In genomic region chr1:120603656-120604051, GRCm38 (mm10) we compare ENCODE assay signal across 11 mouse cellular contexts. TPM values are rescaled to one million over a fixed set of nuclear protein-coding genes. Genes with fewer than 3 reads are reported as not detected.
DNase-seq lines count a peak whose midpoint lies in the region; ATAC-seq and TF ChIP-seq lines count a peak whose summit lies in the region.
"Had no signal": no experiment of that assay in that cellular context is flagged by ENCODE, and none has a peak within 500 bp of the region (broad histone marks: within the 10 kb centered on the region; RNA-seq: fewer than 3 reads in every experiment).

No protein-coding gene starts in this region.

- peak overlapping the region; percentile 75 for H3K4me2 ChIP-seq in heart, postnatal 0 days (ENCODE audit: low read depth, low read length)
- H3K4me2 ChIP-seq in hindbrain, embryonic 12.5 days (replicated peaks): peak overlapping the region; percentile 63
- H3K4me2 ChIP-seq in midbrain, embryonic 15.5 days: peak overlapping the region; percentile 67

- intact Hi-C loops in heart, postnatal 14 days (cut with DNase I): no loop called here
- intact Hi-C loops in left cerebral cortex, postnatal 14 days (cut with DNase I): no loop called here

- no peak overlapping the region for H3K27ac ChIP-seq in heart, postnatal 0 days (ENCODE audit: low read depth)
- H3K27ac ChIP-seq in hindbrain, embryonic 12.5 days: peak overlapping the region; percentile 88
- H3K27ac ChIP-seq in midbrain, embryonic 15.5 days: peak overlapping the region; percentile 86

- no peak for TF ChIP-seq EP300 in heart, postnatal 0 days (IDR thresholded peaks at IDR 0.05; ENCODE audit: low read depth)

- H3K4me1 ChIP-seq in heart, postnatal 0 days (ENCODE audit: control insufficient read depth, insufficient read depth): peaks cover 13% of the 10 kb centered on the region; the same call in 1 of the 2 replicates
- H3K4me1 ChIP-seq in hindbrain, embryonic 12.5 days: peaks cover 17% of the 10 kb centered on the region
- peaks cover 31% of the 10 kb centered on the region for H3K4me1 ChIP-seq in midbrain, embryonic 15.5 days

- H3K36me3 ChIP-seq in heart, postnatal 0 days (replicated peaks; ENCODE audit: control insufficient read depth, insufficient read depth, low read length): no peaks in the 10 kb centered on the region
- no peaks in the 10 kb centered on the region for H3K36me3 ChIP-seq in hindbrain, embryonic 12.5 days
- no peaks in the 10 kb centered on the region for H3K36me3 ChIP-seq in midbrain, embryonic 15.5 days (replicated peaks)

- peak overlapping the region; percentile 51 for H3K4me3 ChIP-seq in heart, postnatal 0 days (ENCODE audit: low read depth, low read length)
- H3K4me3 ChIP-seq in hindbrain, embryonic 12.5 days: peak overlapping the region; percentile 49
- peak overlapping the region; percentile 49 for H3K4me3 ChIP-seq in midbrain, embryonic 15.5 days

- WGBS in heart, postnatal 0 days: 4% methylated on average over 35 of the region's 35 CpGs
- under 1% methylated on average over 35 of the region's 35 CpGs for WGBS in hindbrain, embryonic 12.5 days
- WGBS in midbrain, embryonic 15.5 days: under 1% methylated on average over 35 of the region's 35 CpGs

- H3K9me3 ChIP-seq in heart, postnatal 0 days (replicated peaks; ENCODE audit: control insufficient read depth, low read length): no peaks in the 10 kb centered on the region
- no peaks in the 10 kb centered on the region for H3K9me3 ChIP-seq in hindbrain, embryonic 12.5 days (replicated peaks)
- no peaks in the 10 kb centered on the region for H3K9me3 ChIP-seq in midbrain, embryonic 15.5 days

- TF ChIP-seq CTCF in heart, postnatal 0 days (IDR thresholded peaks at IDR 0.05; ENCODE audit: low read depth): no peak

- no peak for DNase-seq in heart, postnatal 0 days (ENCODE audit: low spot score)
- DNase-seq in heart, postnatal 14 days: no peak
- DNase-seq in embryo, embryonic 11 days: peak; percentile 60
- DNase-seq in natural killer cell, adult 2 months (ENCODE audit: low spot score in 2 of 2): no peak
- DNase-seq in left cerebral cortex, postnatal 14 days (ENCODE audit: low spot score in 2 of 2): no peak

- ATAC-seq in heart, postnatal 0 days (ENCODE audit: insufficient read depth, low read depth): no peak
- ATAC-seq in hindbrain, embryonic 12.5 days (ENCODE audit: low FRiP score): no peak
- no peak for ATAC-seq in midbrain, embryonic 15.5 days (replicated peaks)
- no peak for ATAC-seq in erythroid progenitor cell, adult 5-6 weeks (replicated peaks; ENCODE audit: low FRiP score, poor library complexity, severe bottlenecking)
- ATAC-seq: activated CD4-positive, CD25-positive, alpha-beta regulatory T cell, adult 4 months had no signal

- no peak overlapping the region for H3K9ac ChIP-seq in heart, postnatal 0 days (replicated peaks; ENCODE audit: low read depth, low read length)
- H3K9ac ChIP-seq in hindbrain, embryonic 12.5 days: peak overlapping the region; percentile 72
- peak overlapping the region; percentile 65 for H3K9ac ChIP-seq in midbrain, embryonic 15.5 days

- H3K27me3 ChIP-seq in heart, postnatal 0 days (ENCODE audit: control insufficient read depth, insufficient read depth, low read length): peaks cover 98% of the 10 kb centered on the region
- peaks cover 85% of the 10 kb centered on the region for H3K27me3 ChIP-seq in hindbrain, embryonic 12.5 days
- peaks cover 49% of the 10 kb centered on the region for H3K27me3 ChIP-seq in midbrain, embryonic 15.5 days (replicated peaks)

RNA-seq across cellular contexts. Expression of gene En1, which starts 1.4 kb away (rescaled TPM):
- total RNA-seq in heart, postnatal 0 days (2014; rRNA removed; ENCODE audit: low replicate concordance): not detected in 2 replicates
- polyA plus RNA-seq in heart, postnatal 0 days (2015; fragmentation: Nextera tagmentation; extraction: Ambion mirVana): not detected in 2 replicates
- total RNA-seq in heart, postnatal 14 days (2021): not detected
- 7.5 and 8.8 TPM in 2 replicates for polyA plus RNA-seq in hindbrain, embryonic 12.5 days (2016; fragmentation: Nextera tagmentation; extraction: Ambion mirVana)
- 9.3 and 12.5 TPM in 2 replicates for polyA plus RNA-seq in midbrain, embryonic 15.5 days (2015; fragmentation: Nextera tagmentation; extraction: Ambion mirVana)
- not detected for total RNA-seq in left cerebral cortex, postnatal 14 days (2021)
- total RNA-seq in erythroid progenitor cell, adult 5-6 weeks (2015; ENCODE audit: low replicate concordance): not detected in 2 replicates
- not detected in 2 replicates for total RNA-seq in erythroid progenitor cell, adult 5-6 weeks (2017; ENCODE audit: low replicate concordance)
- polyA plus RNA-seq: activated CD4-positive, CD25-positive, alpha-beta regulatory T cell, adult 4 months; gonadal fat pad, adult 2 months; spleen, adult 2 months had no signal
